Mouse (Mus musculus): ENCODE results near the gene Arpc1b.

DNA sequence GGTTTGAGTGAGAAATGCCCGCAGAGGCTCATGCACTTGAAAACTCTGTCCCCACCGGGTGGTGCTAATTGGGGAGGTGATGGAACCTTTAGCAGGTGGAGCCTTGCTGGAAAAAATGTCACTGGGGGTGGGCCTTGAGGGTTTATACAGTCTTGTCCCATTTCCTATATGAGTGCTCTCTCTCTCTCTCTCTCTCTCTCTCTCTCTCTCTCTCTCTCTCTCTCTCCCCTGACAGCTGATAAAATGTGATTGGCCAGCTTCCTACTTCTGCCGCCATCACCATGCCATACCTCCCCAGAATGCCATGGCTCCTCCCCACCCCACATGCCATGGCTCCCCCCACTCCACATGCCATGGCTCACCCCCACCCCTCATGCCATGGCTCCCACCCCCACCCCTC, 38.9 kb upstream of the Arpc1b start:
- TF ChIP-seq CTCF (IDR thresholded peaks at IDR 0.05) (no peak), EP300 (IDR thresholded peaks at IDR 0.05) (no peak)
